ENCODE assay signal across 13 mouse cellular contexts in the genomic region with DNA sequence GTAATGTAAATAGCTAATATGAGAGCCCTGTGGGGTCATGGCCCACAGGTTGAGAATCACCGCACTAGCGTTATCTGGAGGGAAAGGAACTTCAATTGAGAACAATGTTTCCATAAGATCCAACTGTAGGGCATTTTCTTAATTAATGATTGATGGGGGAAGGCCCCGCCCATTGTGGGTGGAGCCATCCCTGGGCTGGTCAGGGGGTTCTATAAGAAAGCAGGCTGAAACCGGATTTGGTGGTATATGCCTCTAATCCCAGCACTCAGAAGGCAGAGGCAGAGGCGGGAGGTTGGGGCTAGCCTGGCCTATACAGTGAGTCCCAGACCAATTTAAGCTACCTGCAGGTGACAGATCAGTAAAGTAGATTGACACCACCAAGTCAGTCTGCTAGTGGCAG. TPM values are rescaled to one million over a fixed set of nuclear protein-coding genes. Genes with fewer than 3 reads are reported as not detected.
A peak's percentile ranks its signal among the peaks of the same experiment; 100 is the strongest.
DNase-seq lines count a peak whose midpoint lies in the region; ATAC-seq and TF ChIP-seq lines count a peak whose summit lies in the region.
"Had no signal": no experiment of that assay in that cellular context is flagged by ENCODE, and none has a peak within 500 bp of the region (broad histone marks: within the 10 kb centered on the region; RNA-seq: fewer than 3 reads in every experiment).

No protein-coding gene starts in this region.

- H3K4me3 ChIP-seq in ES-E14 (ENCODE audit: insufficient read depth in 1 of 2, low read depth in 1 of 2, low read length in 2 of 2, poor library complexity in 1 of 2, severe bottlenecking in 1 of 2) = peak overlapping the region in 1 of 2 experiments; percentile 97; a peak in 1 of 4 replicates
- no peak overlapping the region for H3K4me3 ChIP-seq in embryonic facial prominence, embryonic 10.5 days
- H3K4me3 ChIP-seq in midbrain, embryonic 16.5 days (ENCODE audit: low read depth, low read length) = no peak overlapping the region
- H3K4me3 ChIP-seq in layer of hippocampus, adult 2 months = no peak overlapping the region

- no peaks in the 10 kb centered on the region for H3K9me3 ChIP-seq in ES-E14 (ENCODE audit: control insufficient read depth, insufficient read depth, low read depth, low read length)
- no peaks in the 10 kb centered on the region for H3K9me3 ChIP-seq in embryonic facial prominence, embryonic 10.5 days
- no peaks in the 10 kb centered on the region for H3K9me3 ChIP-seq in midbrain, embryonic 16.5 days (replicated peaks; ENCODE audit: control insufficient read depth, low read length, poor library complexity, severe bottlenecking)

- H3K4me1 ChIP-seq in ES-E14 (ENCODE audit: control insufficient read depth in 2 of 2, insufficient read depth in 2 of 2, low read length in 2 of 2, poor library complexity in 1 of 2) = peaks cover 0 to 11% of the 10 kb centered on the region in 2 experiments; a peak in 1 of 4 replicates
- H3K4me1 ChIP-seq in embryonic facial prominence, embryonic 10.5 days = peaks cover 34% of the 10 kb centered on the region
- H3K4me1 ChIP-seq in midbrain, embryonic 16.5 days (ENCODE audit: control insufficient read depth, insufficient read depth, low read length) = peaks cover 31% of the 10 kb centered on the region

- ATAC-seq in midbrain, embryonic 16.5 days = no peak

- peak overlapping the region; percentile 77 for H3K9ac ChIP-seq in ES-E14 (ENCODE audit: insufficient read depth, low read depth, low read length, poor library complexity, severe bottlenecking)
- no peak overlapping the region for H3K9ac ChIP-seq in midbrain, embryonic 16.5 days (ENCODE audit: low read depth, low read length)

- H3K4me2 ChIP-seq in midbrain, embryonic 16.5 days (ENCODE audit: low read length) = no peak overlapping the region

- H3K27me3 ChIP-seq in embryonic facial prominence, embryonic 10.5 days (replicated peaks; ENCODE audit: low read depth, poor library complexity, severe bottlenecking) = no peaks in the 10 kb centered on the region
- H3K27me3 ChIP-seq in midbrain, embryonic 16.5 days (ENCODE audit: control insufficient read depth, insufficient read depth, low read depth, low read length) = no peaks in the 10 kb centered on the region

- 69% methylated on average over 5 of the region's 5 CpGs for WGBS in embryonic facial prominence, embryonic 10.5 days
- WGBS in midbrain, embryonic 16.5 days = 65% methylated on average over 5 of the region's 5 CpGs

- peak overlapping the region; percentile 87 for H3K27ac ChIP-seq in ES-E14 (ENCODE audit: insufficient read depth, low read depth, low read length, poor library complexity, severe bottlenecking)
- H3K27ac ChIP-seq in embryonic facial prominence, embryonic 10.5 days (replicated peaks) = peak overlapping the region; percentile 97; the same call in 1 of the 2 replicates
- H3K27ac ChIP-seq in midbrain, embryonic 16.5 days (ENCODE audit: low read length) = 0 out of 2 replicates have a peak overlapping the region, but pooled peaks have one; percentile 9
- H3K27ac ChIP-seq in layer of hippocampus, adult 2 months = no peak overlapping the region

- peaks cover 11% of the 10 kb centered on the region; the same call in 1 of the 2 replicates for H3K36me3 ChIP-seq in ES-E14 (ENCODE audit: control insufficient read depth, insufficient read depth, low read length, poor library complexity, severe bottlenecking)
- H3K36me3 ChIP-seq in embryonic facial prominence, embryonic 10.5 days (replicated peaks) = peaks cover 16% of the 10 kb centered on the region
- peaks cover 13% of the 10 kb centered on the region for H3K36me3 ChIP-seq in midbrain, embryonic 16.5 days (ENCODE audit: control insufficient read depth, insufficient read depth, low read length)

- no peak for TF ChIP-seq CTCF in layer of hippocampus, adult 2 months (conservative IDR thresholded peaks at IDR 0.05)

- in situ Hi-C loops in ES-E14 (cut with MboI; ENCODE audit: low sequenced_read_pairs in 2 of 2, unreplicated experiment in 2 of 2) = no loop called here

- DNase-seq in kidney, adult 9 months = peak; percentile 17
- no peak for DNase-seq in kidney, postnatal 36 days
- DNase-seq in ES-E14 (ENCODE audit: low read depth, low spot score) = no peak
- DNase-seq in embryonic facial prominence, embryonic 10.5 days (ENCODE audit: low spot score) = no peak
- DNase-seq in frontal cortex, postnatal 25 days (ENCODE audit: low spot score in 2 of 2) = no peak
- DNase-seq in layer of hippocampus, adult 2 months (ENCODE audit: low spot score in 2 of 2) = no peak
- DNase-seq: adrenal gland, postnatal 10 days; heart, postnatal 14 days; lung, adult 2 months had no signal

TF ChIP-seq in ES-E14, 5 proteins besides CTCF, POLR2A, EP300 and RAD21:
- no peak for TF ChIP-seq ZC3H11A (IDR thresholded peaks at IDR 0.05; ENCODE audit: borderline replicate concordance, low read depth, low read length)
- no peak for TF ChIP-seq MAFK (IDR thresholded peaks at IDR 0.05; ENCODE audit: insufficient read depth, low read depth, low read length)
- no peak for TF ChIP-seq CHD2 (IDR thresholded peaks at IDR 0.05; ENCODE audit: low read depth, low read length)

RNA-seq across cellular contexts. Expression of gene Ficd, which starts 1.2 kb away (rescaled TPM):
- total RNA-seq in ES-E14 (2012; rRNA removed) = 8.6 and 10.5 TPM in 2 replicates
- polyA plus RNA-seq in embryonic facial prominence, embryonic 10.5 days (2016; fragmentation: Nextera tagmentation; extraction: Ambion mirVana) = 3.6 and 4.0 TPM in 2 replicates
- 9.4 and 10.9 TPM in 2 replicates for polyA plus RNA-seq in midbrain, embryonic 16.5 days (2015; fragmentation: Nextera tagmentation; extraction: Ambion mirVana)
- 10 to 100 TPM; 12.2 to 12.5 TPM for total RNA-seq in layer of hippocampus, adult 2 months (2021)

RNA-seq across cellular contexts. Expression of gene 1700069L16Rik, which starts 9.8 kb away (rescaled TPM):
- not detected in 2 replicates for total RNA-seq in ES-E14 (2012; rRNA removed)
- polyA plus RNA-seq in embryonic facial prominence, embryonic 10.5 days (2016; fragmentation: Nextera tagmentation; extraction: Ambion mirVana) = not detected in 2 replicates
- polyA plus RNA-seq in midbrain, embryonic 16.5 days (2015; fragmentation: Nextera tagmentation; extraction: Ambion mirVana) = not detected in 2 replicates
- total RNA-seq in layer of hippocampus, adult 2 months (2021) = not detected
- total RNA-seq: adrenal gland, postnatal 10 days; heart, postnatal 14 days had no signal
- polyA plus RNA-seq: forebrain, embryonic 11.5 days; gonadal fat pad, adult 2 months; kidney, postnatal 0 days; lung, adult 2 months had no signal

RNA-seq across cellular contexts. Expression of gene Sart3, which starts 37.9 kb away (rescaled TPM):
- 78.0 and 100 TPM in 2 replicates for total RNA-seq in ES-E14 (2012; rRNA removed)
- polyA plus RNA-seq in embryonic facial prominence, embryonic 10.5 days (2016; fragmentation: Nextera tagmentation; extraction: Ambion mirVana) = 79.0 and 80.9 TPM in 2 replicates
- polyA plus RNA-seq in midbrain, embryonic 16.5 days (2015; fragmentation: Nextera tagmentation; extraction: Ambion mirVana) = 39.8 and 47.5 TPM in 2 replicates
- total RNA-seq in layer of hippocampus, adult 2 months (2021) = 10 to 100 TPM; 53.5 to 54.4 TPM

RNA-seq across cellular contexts. Expression of gene Iscu, which starts 38.2 kb away (rescaled TPM):
- total RNA-seq in ES-E14 (2012; rRNA removed) = 78.4 and 80.1 TPM in 2 replicates
- polyA plus RNA-seq in embryonic facial prominence, embryonic 10.5 days (2016; fragmentation: Nextera tagmentation; extraction: Ambion mirVana) = 99.7 and 103 TPM in 2 replicates
- 77.8 and 84.5 TPM in 2 replicates for polyA plus RNA-seq in midbrain, embryonic 16.5 days (2015; fragmentation: Nextera tagmentation; extraction: Ambion mirVana)
- 100 to 1,000 TPM; 111 to 122 TPM for total RNA-seq in layer of hippocampus, adult 2 months (2021)
